Mouse (Mus musculus) embryonic facial prominence, embryonic 14.5 days (tissue): ENCODE data around the gene 1700025G04Rik. TPM values are rescaled to one million over a fixed set of nuclear protein-coding genes. Genes with fewer than 3 reads are reported as not detected.
A peak's percentile ranks its signal among the peaks of the same experiment; 100 is the strongest.

Source experiments
- ATAC-seq: fragments of 200-750 bp; cut with Nextera tagmentation; 2 replicates; pipeline ENCODE4 v1.8.0; 2017; ENCODE audit warnings: low read depth, moderate number of reproducible peaks, moderate TSS enrichment
- DNase-seq: peaks from one replicate; pipeline ENCODE4 v3.0.0-alpha.2; 2015; ENCODE audit warnings: low spot score
- H3K27ac ChIP-seq: fragments of 300-500 bp; sonication (generic); replicated peaks from 2 replicates; pipeline ENCODE4 v1.5.1; 2014; ENCODE audit warnings: low read depth, mild to moderate bottlenecking, low read length, moderate library complexity
- H3K27me3 ChIP-seq: fragments of 300-500 bp; sonication (generic); replicated peaks from 2 replicates; pipeline ENCODE4 v1.6.1; 2014; ENCODE audit warnings: low read length; ENCODE audit not compliant: control insufficient read depth, insufficient read depth
- H3K36me3 ChIP-seq: fragments of 300-500 bp; sonication (generic); 2 replicates; pipeline ENCODE4 v1.6.1; 2014; ENCODE audit warnings: low read length, mixed read lengths; ENCODE audit not compliant: control insufficient read depth, insufficient read depth
- H3K4me1 ChIP-seq: fragments of 300-500 bp; sonication (generic); 2 replicates; pipeline ENCODE4 v1.6.1; 2014; ENCODE audit warnings: antibody characterized with exemption, low read length; ENCODE audit not compliant: control insufficient read depth, insufficient read depth
- H3K4me2 ChIP-seq: fragments of 300-500 bp; sonication (generic); 2 replicates; pipeline ENCODE4 v1.6.1; 2014; ENCODE audit warnings: low read depth, mild to moderate bottlenecking, low read length, moderate library complexity, mixed read lengths
- H3K4me3 ChIP-seq: fragments of 300-500 bp; sonication (generic); 2 replicates; pipeline ENCODE4 v1.5.1; 2014; ENCODE audit warnings: low read depth, mild to moderate bottlenecking, low read length
- H3K9ac ChIP-seq: fragments of 300-500 bp; sonication (generic); 2 replicates; pipeline ENCODE4 v1.6.1; 2014; ENCODE audit warnings: low read depth, mild to moderate bottlenecking, low read length, moderate library complexity, mixed read lengths
- H3K9me3 ChIP-seq: fragments of 300-500 bp; sonication (generic); 2 replicates; pipeline ENCODE4 v1.6.1; 2016; ENCODE audit warnings: low read length; ENCODE audit not compliant: control insufficient read depth
- WGBS: fragments of 180-500 bp; shearing (Covaris S2); extraction: QIAGEN DNeasy Blood & Tissue Kit; methylation state at CpG from one replicate; pipeline ENCODE4 v1.1.7; 2014; 5-methylcytosine and 5-hydroxymethylcytosine counted together
- polyA plus RNA-seq: library from polyadenylated mRNA; unstranded; fragments of >200 nt; fragmentation: Nextera tagmentation; extraction: Ambion mirVana; gene quantifications from 2 replicates; pipeline ENCODE4 v1.2.1, GENCODE M21; 2014

1700025G04Rik gene
- polyA plus RNA-seq, 1 experiment from 2014 or later, result 35.5 TPM

DNA sequence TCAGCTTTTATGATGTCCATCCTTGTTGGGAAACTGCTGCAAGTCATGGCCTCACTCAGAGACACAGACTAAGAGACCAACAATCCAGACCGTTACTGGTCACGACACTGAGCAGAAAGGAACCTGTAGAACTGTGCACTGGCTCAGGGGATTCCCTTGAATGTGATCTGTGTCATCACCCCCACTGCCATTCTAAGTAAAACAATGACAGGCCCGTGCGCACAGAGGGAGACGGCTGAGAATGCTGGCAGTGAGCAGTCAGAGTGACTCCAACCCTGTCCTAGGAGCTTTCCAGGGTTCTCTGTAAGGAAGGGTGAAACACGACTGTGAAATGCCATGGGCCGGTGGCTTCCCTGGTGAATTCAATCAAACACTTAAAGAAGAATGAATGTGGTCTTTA lies 132.3 kb downstream of the 1700025G04Rik start:
- no peak overlapping the region for H3K27ac ChIP-seq
- peaks cover 30% of the 10 kb centered on the region for H3K4me1 ChIP-seq
- H3K9ac ChIP-seq, result no peak overlapping the region
- no peak overlapping the region for H3K4me3 ChIP-seq
- no peak for DNase-seq
- H3K36me3 ChIP-seq, result 0 out of 2 replicates have a peak, but pooled peaks cover 8% of the 10 kb centered on the region
- WGBS, result 43% methylated on average over 7 of the region's 7 CpGs
- H3K4me2 ChIP-seq, result no peak overlapping the region
- peaks cover 6% of the 10 kb centered on the region for H3K9me3 ChIP-seq
- H3K27me3 ChIP-seq, result no peaks in the 10 kb centered on the region
- ATAC-seq, result no peak

DNA sequence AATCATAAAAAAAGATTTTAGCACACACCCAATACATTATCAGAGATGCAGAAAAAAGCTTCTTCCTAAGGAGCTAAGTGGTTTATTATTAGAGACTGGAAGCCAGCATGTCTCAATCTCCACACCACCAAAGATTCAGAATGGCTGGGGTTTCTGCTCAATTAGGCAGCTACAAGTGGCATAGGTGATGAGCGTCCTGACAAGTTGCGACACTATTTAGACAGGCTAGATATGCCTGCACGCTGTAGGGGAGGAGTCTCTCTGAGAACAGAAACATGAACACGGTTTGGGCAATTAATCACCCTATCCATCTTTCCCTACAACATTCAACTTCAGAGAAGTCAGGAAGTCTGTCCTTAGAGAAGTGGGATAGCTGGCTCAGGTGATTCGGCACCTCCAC lies 134.1 kb downstream of the 1700025G04Rik start:
- no peak overlapping the region for H3K9ac ChIP-seq
- peaks cover 6% of the 10 kb centered on the region for H3K9me3 ChIP-seq
- H3K36me3 ChIP-seq, result 0 out of 2 replicates have a peak, but pooled peaks cover 8% of the 10 kb centered on the region
- peaks cover 26% of the 10 kb centered on the region for H3K4me1 ChIP-seq
- no peaks in the 10 kb centered on the region for H3K27me3 ChIP-seq
- ATAC-seq (no peak), DNase-seq (no peak)
- 62% methylated on average over 5 of the region's 5 CpGs for WGBS
- H3K4me3 ChIP-seq, result no peak overlapping the region
- H3K27ac ChIP-seq, result no peak overlapping the region
- H3K4me2 ChIP-seq, result no peak overlapping the region

DNA sequence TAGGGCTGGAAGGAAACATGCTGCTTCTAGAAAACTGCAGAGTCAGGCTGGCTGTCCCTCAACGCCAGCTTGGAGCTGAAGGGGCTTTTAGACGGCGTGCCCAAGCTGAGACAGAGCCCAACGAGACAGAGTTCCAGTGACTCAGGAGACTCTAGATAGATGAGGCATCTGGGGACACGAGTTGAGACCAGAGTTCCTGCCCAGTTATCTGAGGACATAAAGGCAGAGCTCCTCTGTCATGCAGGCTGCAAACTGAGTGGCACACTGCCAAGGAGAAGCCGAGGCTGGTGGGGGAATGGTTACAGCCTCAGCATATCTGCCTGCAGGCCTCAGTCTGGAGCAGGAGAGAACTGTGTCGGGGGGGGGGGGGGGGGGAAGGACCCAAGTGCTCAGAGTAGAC lies 136.4 kb downstream of the 1700025G04Rik start:
- Histone ChIP-seq H3K4me2 (no peak overlapping the region), H3K27ac (no peak overlapping the region), H3K9ac (no peak overlapping the region), H3K4me3 (no peak overlapping the region), H3K9me3 (no peaks in the 10 kb centered on the region), H3K36me3 (no peaks in the 10 kb centered on the region), H3K4me1 (peaks cover 24% of the 10 kb centered on the region), H3K27me3 (no peaks in the 10 kb centered on the region)
- DNase-seq (peak; percentile 83), ATAC-seq (peak; percentile 77)
- WGBS, result 30% methylated on average over 6 of the region's 7 CpGs

DNA sequence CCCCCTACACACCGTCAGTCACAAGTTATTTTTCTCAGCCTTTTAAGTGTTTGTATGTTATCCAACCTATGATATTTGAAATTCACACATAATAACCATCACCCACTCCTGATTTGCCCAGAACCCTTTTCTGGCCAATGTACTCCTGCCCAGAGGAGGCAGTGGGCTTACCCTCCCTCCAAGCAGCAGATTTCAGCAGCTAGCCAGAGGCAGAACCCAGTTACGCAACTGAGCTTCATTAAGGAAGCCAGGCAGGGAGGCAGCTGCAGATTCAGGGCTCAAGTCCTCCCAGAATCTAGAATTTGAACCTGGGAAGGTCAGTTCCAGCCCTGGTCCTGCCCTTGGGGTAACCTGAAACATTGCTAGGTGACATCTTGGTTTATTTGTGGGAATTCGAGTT lies 141.9 kb downstream of the 1700025G04Rik start:
- no peak for ATAC-seq
- WGBS, result 49% methylated on average over 3 of the region's 3 CpGs

GRCm38 (mm10) chr1:151947571-151947970 lies 142.4 kb downstream of the 1700025G04Rik start:
- Histone ChIP-seq H3K9me3 (no peaks in the 10 kb centered on the region), H3K4me1 (peaks cover 7% of the 10 kb centered on the region), H3K27ac (no peak overlapping the region), H3K36me3 (no peaks in the 10 kb centered on the region), H3K4me2 (peak overlapping the region; percentile 15; the same call in 1 of the 2 replicates), H3K4me3 (no peak overlapping the region), H3K9ac (no peak overlapping the region), H3K27me3 (no peaks in the 10 kb centered on the region)
- 36% methylated on average over 4 of the region's 4 CpGs for WGBS
- DNase-seq (no peak), ATAC-seq (no peak)

More for the DNA sequence above, 141.9 kb downstream of the 1700025G04Rik start:
- H3K9me3 ChIP-seq, result no peaks in the 10 kb centered on the region
- peaks cover 8% of the 10 kb centered on the region for H3K4me1 ChIP-seq
- DNase-seq, result no peak
- no peaks in the 10 kb centered on the region for H3K27me3 ChIP-seq
- peak overlapping the region; percentile 15; the same call in 1 of the 2 replicates for H3K4me2 ChIP-seq
- no peak overlapping the region for H3K4me3 ChIP-seq
- H3K36me3 ChIP-seq, result no peaks in the 10 kb centered on the region
- no peak overlapping the region for H3K9ac ChIP-seq
- H3K27ac ChIP-seq, result no peak overlapping the region

DNA sequence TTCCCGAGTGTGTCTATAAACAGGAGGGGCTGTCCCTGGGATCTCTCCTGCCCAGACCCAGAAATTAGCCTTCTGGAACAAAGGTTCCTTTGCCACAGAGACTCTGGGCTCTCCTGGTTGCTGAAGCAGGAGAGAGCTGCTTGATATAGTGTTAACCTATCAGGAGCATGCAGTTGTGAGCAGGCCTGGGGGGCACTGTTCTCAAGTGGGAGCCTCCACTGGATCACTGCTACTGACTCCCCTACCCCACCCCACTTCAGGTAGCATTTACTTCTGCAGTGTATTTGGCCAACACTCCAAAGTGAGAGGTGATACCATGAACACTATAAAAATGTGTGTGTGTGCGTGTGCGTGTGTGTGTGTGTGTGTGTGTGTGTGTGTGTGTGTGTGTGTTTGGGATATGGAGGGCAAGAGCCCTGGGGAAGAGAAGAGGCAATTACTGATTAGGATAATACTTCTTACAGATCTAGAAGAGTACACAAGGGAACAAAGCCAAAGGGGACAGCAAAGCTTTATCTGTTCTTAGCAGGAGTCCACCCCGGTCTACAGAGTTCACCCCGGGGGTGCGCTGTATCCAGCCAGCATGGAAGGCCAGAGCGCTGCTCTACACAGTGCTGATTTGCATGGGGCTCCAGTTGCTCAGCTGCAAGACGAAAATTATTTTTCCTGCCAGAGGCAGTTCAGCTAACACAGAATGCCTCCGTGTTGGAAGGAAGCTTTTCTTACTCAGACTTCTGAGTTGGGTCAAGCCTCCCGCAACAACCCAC lies 145.3 kb downstream of the 1700025G04Rik start:
- Histone ChIP-seq H3K4me3 (no peak overlapping the region), H3K27me3 (no peaks in the 10 kb centered on the region), H3K4me2 (no peak overlapping the region), H3K27ac (no peak overlapping the region), H3K9me3 (no peaks in the 10 kb centered on the region), H3K9ac (no peak overlapping the region; the same call in 1 of the 2 replicates), H3K36me3 (no peaks in the 10 kb centered on the region), H3K4me1 (peaks cover 7% of the 10 kb centered on the region)
- DNase-seq (peak; percentile 49), ATAC-seq (peak; percentile 21; the same call in 1 of the 2 replicates)
- 28% methylated on average over 10 of the region's 10 CpGs for WGBS

DNA sequence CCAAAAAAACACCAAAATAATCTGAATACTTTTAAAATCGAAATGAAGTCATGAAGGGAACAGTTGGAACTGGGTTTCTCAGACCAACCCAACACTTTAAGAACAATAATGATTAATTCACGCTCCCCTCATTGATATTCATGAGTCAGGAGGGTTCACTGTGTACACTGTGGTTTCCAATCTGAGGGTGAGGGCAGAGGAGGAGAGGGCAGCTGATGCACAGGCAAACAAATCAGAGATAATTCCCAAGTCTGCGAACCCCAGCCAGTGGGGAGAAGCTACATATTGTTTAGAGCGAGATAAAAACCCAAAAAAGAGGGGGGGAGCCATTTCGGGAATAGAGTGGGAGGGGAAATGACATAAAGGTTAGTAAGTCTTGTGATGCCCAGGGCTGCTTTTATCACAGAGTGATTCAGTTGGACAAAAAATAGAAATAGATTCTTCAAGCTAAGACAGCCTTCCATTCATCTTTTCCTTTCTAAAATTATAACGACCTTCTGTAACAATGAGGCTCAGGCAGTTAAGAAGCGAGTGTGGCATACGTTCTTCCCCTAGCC lies 146.2 kb downstream of the 1700025G04Rik start:
- no peaks in the 10 kb centered on the region for H3K27me3 ChIP-seq
- H3K4me2 ChIP-seq, result no peak overlapping the region
- WGBS, result 67% methylated on average over 8 of the region's 8 CpGs
- no peak overlapping the region for H3K4me3 ChIP-seq
- H3K36me3 ChIP-seq, result no peaks in the 10 kb centered on the region
- no peak overlapping the region for H3K9ac ChIP-seq
- DNase-seq (no peak), ATAC-seq (no peak)
- H3K9me3 ChIP-seq, result no peaks in the 10 kb centered on the region
- peaks cover 5% of the 10 kb centered on the region for H3K4me1 ChIP-seq
- no peak overlapping the region; the same call in 1 of the 2 replicates for H3K27ac ChIP-seq

DNA sequence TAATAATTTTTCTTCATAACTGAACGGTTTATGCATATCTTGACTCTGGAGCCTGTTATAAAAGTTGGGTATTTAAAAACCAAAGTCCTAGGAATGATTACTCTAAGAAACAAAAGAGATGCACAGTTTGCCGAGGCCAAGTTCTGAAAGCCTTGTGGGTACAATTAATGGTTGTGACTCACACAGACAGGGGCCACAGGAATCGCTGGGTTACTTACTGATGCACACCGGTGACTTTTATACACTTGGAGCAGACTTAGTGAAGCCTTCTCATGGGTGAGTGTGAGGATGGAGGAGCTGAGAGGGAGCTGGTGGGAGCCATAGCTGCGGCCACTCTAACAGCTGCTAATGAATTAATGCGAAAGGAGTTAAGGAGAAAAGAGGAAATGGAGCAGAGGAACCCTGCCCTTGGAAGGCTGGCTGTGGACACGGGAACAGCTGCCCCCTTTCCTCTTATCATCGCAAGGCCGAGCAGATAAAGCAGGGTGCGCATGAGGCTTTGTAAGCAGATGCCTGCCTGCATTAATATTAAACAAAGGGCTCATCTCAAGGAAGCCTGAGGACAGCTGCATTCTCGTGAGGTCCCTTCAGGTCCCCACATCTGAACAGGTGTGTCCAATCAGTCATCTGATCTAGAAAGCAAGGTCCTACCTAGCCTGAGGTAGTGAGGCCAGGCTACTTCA lies 146.8 kb downstream of the 1700025G04Rik start:
- Histone ChIP-seq H3K27me3 (no peaks in the 10 kb centered on the region), H3K4me3 (no peak overlapping the region), H3K4me1 (peaks cover 2% of the 10 kb centered on the region), H3K4me2 (no peak overlapping the region), H3K27ac (no peak overlapping the region), H3K36me3 (no peaks in the 10 kb centered on the region), H3K9me3 (no peaks in the 10 kb centered on the region), H3K9ac (no peak overlapping the region)
- 65% methylated on average over 11 of the region's 11 CpGs for WGBS
- DNase-seq (no peak), ATAC-seq (peak; percentile 28; the same call in 1 of the 2 replicates)
